Mouse (Mus musculus) heart, adult 2 months (tissue): ENCODE results near the gene Ppil6. TPM values are rescaled to one million over a fixed set of nuclear protein-coding genes. Genes with fewer than 3 reads are reported as not detected.

Source experiments
- DNase-seq, 2 experiments: peaks; one replicate each; pipeline ENCODE4 v3.0.0; 2021
- H3K27ac ChIP-seq: fragments of 200-600 bp; 2 replicates; pipeline ENCODE4 v1.8.1; 2022
- H3K27me3 ChIP-seq: fragments of 200-500 bp; 2 replicates; pipeline ENCODE4 v1.6.1; 2012; ENCODE audit warnings: mild to moderate bottlenecking, low read length, inconsistent platforms, mixed read lengths; ENCODE audit not compliant: control insufficient read depth, insufficient read depth
- H3K36me3 ChIP-seq: fragments of 200-500 bp; 2 replicates; pipeline ENCODE4 v1.6.1; 2012; ENCODE audit warnings: low read length, inconsistent platforms; ENCODE audit not compliant: control insufficient read depth, insufficient read depth
- H3K4me1 ChIP-seq: fragments of 200-500 bp; 2 replicates; pipeline ENCODE4 v1.6.1; 2011; ENCODE audit warnings: low read length; ENCODE audit not compliant: control insufficient read depth, insufficient read depth
- H3K4me3 ChIP-seq: fragments of 200-600 bp; 2 replicates; pipeline ENCODE4 v1.8.1; 2022
- H3K79me2 ChIP-seq: fragments of 200-500 bp; replicated peaks from 2 replicates; pipeline ENCODE4 v1.6.1; 2012; ENCODE audit warnings: mild to moderate bottlenecking, inconsistent platforms, low read length, moderate library complexity, mixed read lengths; ENCODE audit not compliant: control insufficient read depth, insufficient read depth
- H3K9ac ChIP-seq: fragments of 200-500 bp; 2 replicates; pipeline ENCODE4 v1.6.1; 2012; ENCODE audit warnings: low read depth, mild to moderate bottlenecking, control low read depth, inconsistent platforms, low read length, mixed read lengths
- CTCF ChIP-seq: fragments of 200-600 bp; IDR thresholded peaks from 2 replicates; pipeline ENCODE4 v1.8.1; 2022; ENCODE audit warnings: antibody characterized with exemption, mild to moderate bottlenecking, moderate library complexity
- EP300 ChIP-seq: fragments of 200-500 bp; IDR thresholded peaks from 2 replicates; pipeline ENCODE4 v1.6.1; 2011; ENCODE audit warnings: low read depth, low read length, control low read depth; ENCODE audit not compliant: insufficient read depth
- POLR2A ChIP-seq: fragments of 200-500 bp; IDR thresholded peaks from 2 replicates; pipeline ENCODE4 v1.6.1; 2011; ENCODE audit warnings: mild to moderate bottlenecking, low read depth, low read length, control low read depth; ENCODE audit not compliant: insufficient read depth
- WGBS: fragments of 180-500 bp; shearing (Covaris S2); methylation state at CpG from one replicate; pipeline ENCODE4 v1.1.7; 2018; 5-methylcytosine and 5-hydroxymethylcytosine counted together
- intact Hi-C: fragments of 180-260 bp; cut with DNase I; formaldehyde crosslinking; loops from one replicate; pipeline ENCODE4 v1.15.1; 2025
- polyA plus RNA-seq: library from polyadenylated mRNA; depleted of rRNA; stranded (reverse); fragments of >200 nt; gene quantifications from 2 replicates; pipeline ENCODE4 v1.2.3, GENCODE M21; 2012; rRNA removed
- total RNA-seq, 2 experiments: library from RNA; stranded (reverse); gene quantifications; 2 replicates each; pipeline ENCODE4 v1.2.3; 2021

Ppil6 gene
- total and polyA plus RNA-seq, 3 experiments, result 0.59 to 1.7 (median 0.84) TPM

DNA sequence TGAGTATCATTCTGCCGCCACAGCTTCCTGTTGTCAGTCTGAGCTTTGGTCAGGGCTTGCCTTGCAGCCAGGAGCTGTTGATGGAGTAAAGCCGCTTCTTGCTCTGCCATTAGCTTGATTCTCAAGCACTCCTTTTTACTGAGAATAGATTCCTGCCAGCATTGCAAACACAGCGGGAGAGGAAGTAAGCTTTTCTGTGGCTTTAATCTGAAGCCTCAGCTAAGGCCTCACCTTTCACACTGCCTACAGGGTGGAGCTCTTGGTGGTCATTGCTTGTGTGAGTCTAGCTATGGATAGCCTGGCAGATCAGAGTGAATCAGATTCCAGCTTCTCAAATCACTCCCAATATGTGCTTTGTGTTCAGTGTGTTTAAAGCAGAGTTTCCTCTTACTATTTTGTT lies 62.1 kb downstream of the Ppil6 start:
- peaks cover 1% of the 10 kb centered on the region; the same call in 1 of the 2 replicates for H3K4me1 ChIP-seq
- H3K79me2 ChIP-seq, result no peaks in the 10 kb centered on the region
- intact Hi-C loops, result no loop called here
- no peak overlapping the region for H3K9ac ChIP-seq
- H3K4me3 ChIP-seq, result no peak overlapping the region
- no peak for DNase-seq
- WGBS, result 65% methylated on average over 3 of the region's 3 CpGs
- H3K27me3 ChIP-seq, result no peaks in the 10 kb centered on the region
- no peaks in the 10 kb centered on the region for H3K36me3 ChIP-seq
- H3K27ac ChIP-seq, result no peak overlapping the region
- TF ChIP-seq POLR2A (no peak), EP300 (no peak), CTCF (no peak)

DNA sequence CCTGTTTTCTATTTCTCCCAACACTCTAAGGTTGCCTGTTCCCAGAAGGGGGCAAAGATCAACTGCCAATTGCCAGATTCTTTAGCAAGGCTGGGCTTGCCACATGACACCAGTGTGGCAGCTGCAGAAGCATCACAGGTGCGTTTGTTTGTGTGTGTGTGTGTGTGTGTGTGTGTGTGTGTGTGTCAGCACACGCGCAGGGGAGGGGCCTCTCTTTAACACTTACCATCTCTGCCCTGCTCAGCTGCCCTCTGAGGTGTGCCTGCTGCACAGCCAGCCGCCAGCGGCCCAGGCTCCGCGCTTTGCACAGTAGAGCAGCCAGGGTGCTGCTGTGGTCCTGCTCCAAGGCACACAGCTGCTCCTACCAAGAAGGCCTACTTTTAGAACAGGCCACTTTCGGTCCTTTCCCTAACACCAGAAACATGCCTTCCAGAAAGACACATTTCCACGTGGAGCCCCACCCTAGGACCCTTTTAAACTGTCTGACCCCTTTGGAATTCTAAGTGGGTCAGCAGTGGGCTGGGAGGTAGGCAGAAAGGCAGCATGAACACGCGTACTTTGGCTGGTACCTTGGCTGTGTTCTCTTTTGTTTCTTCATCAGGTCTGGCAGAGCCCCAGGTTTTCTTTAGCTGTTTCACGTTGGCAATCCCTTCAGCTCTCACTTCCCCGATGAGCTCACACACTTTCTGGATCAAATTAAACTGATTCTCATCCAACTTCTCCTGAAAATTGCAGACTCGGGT lies 62.8 kb downstream of the Ppil6 start:
- no peaks in the 10 kb centered on the region for H3K79me2 ChIP-seq
- DNase-seq, result peak; percentile 46 to 71
- intact Hi-C loops, result no loop called here
- no peak overlapping the region for H3K4me3 ChIP-seq
- H3K27ac ChIP-seq, result no peak overlapping the region
- 45% methylated on average over 14 of the region's 14 CpGs for WGBS
- H3K4me1 ChIP-seq, result peaks cover 1% of the 10 kb centered on the region; the same call in 1 of the 2 replicates
- no peaks in the 10 kb centered on the region for H3K36me3 ChIP-seq
- no peak overlapping the region for H3K9ac ChIP-seq
- no peak for TF ChIP-seq CTCF
- TF ChIP-seq POLR2A, result no peak
- TF ChIP-seq EP300, result no peak
- H3K27me3 ChIP-seq, result no peaks in the 10 kb centered on the region

DNA sequence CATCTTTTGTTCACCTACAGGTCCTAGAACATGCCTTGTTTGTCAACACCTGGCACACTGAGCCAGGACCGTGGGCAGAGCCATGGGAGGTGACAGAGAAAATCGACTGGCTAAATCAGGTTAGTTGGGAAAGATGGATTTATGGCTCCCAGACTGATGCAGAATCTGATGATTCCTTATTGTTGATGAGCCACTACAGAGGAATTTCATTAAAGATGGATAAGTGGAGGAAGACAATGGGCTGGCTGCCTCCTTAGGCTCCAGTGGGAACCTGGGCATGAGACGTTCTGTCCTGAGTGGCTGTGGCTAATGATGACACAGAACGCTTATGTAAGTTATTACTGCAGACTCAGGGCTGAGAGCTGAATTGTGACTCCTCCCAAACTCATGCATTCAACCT lies 63.5 kb downstream of the Ppil6 start:
- intact Hi-C loops, result no loop called here
- H3K27ac ChIP-seq, result no peak overlapping the region

DNA sequence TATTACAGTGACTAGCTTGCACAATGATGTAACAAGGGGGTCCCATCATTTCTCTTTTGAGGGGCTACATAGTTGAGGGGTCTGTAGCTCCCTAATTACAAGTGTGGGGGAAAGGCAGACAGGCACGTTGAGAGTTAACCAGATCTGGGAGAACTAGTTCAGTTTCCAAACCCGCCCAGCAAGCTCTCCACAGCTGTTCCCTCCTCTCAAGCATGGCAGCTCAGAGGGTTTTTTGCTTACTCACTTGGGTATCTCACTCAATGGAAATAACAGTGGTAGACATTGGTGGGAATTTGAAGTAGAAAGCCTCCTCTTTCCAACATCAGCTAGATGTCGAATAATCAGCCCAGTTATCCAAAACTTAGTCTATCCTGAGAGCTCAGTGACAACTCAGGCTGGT lies 64.8 kb downstream of the Ppil6 start:
- Histone ChIP-seq H3K79me2 (no peaks in the 10 kb centered on the region), H3K36me3 (no peaks in the 10 kb centered on the region), H3K4me1 (peaks cover 1% of the 10 kb centered on the region; the same call in 1 of the 2 replicates), H3K9ac (no peak overlapping the region), H3K27ac (no peak overlapping the region), H3K4me3 (no peak overlapping the region), H3K27me3 (no peaks in the 10 kb centered on the region)
- intact Hi-C loops, result no loop called here
- 84% methylated on average over 3 of the region's 3 CpGs for WGBS
- TF ChIP-seq EP300 (no peak), POLR2A (no peak), CTCF (no peak)
- DNase-seq, result no peak

More for the DNA sequence above, 63.5 kb downstream of the Ppil6 start:
- DNase-seq, result no peak
- TF ChIP-seq EP300 (no peak), POLR2A (no peak), CTCF (no peak)
- Histone ChIP-seq H3K27me3 (no peaks in the 10 kb centered on the region), H3K4me3 (no peak overlapping the region), H3K79me2 (no peaks in the 10 kb centered on the region), H3K36me3 (no peaks in the 10 kb centered on the region), H3K9ac (no peak overlapping the region), H3K4me1 (peaks cover 1% of the 10 kb centered on the region; the same call in 1 of the 2 replicates)
- WGBS, result 68% methylated on average over 4 of the region's 4 CpGs

DNA sequence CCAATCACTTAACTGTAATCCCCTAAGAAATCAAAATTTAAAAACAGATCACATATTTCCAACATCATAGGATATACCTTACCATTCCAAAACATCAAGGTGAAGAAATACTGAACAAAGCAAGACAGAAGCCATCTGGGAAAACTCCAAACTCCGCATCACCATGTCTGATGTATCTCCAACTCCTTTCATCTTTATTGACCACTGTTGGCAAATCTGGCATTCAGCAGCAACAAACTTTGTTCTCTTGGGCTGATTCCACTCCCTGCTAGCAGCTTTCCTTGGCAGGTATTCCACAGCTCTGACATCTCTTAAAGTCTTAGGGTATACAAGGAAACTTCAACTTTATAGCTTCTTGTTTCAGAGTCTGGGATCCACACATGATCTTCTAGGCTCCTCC lies 68.2 kb downstream of the Ppil6 start:
- Histone ChIP-seq H3K27ac (no peak overlapping the region), H3K79me2 (no peaks in the 10 kb centered on the region), H3K36me3 (no peaks in the 10 kb centered on the region), H3K4me1 (no peaks in the 10 kb centered on the region), H3K4me3 (no peak overlapping the region), H3K27me3 (no peaks in the 10 kb centered on the region), H3K9ac (no peak overlapping the region)
- intact Hi-C loops, result no loop called here
- DNase-seq, result no peak
- TF ChIP-seq EP300 (no peak), POLR2A (no peak), CTCF (no peak)
- WGBS, result 100% methylated on average over 1 of the region's 1 CpGs

DNA sequence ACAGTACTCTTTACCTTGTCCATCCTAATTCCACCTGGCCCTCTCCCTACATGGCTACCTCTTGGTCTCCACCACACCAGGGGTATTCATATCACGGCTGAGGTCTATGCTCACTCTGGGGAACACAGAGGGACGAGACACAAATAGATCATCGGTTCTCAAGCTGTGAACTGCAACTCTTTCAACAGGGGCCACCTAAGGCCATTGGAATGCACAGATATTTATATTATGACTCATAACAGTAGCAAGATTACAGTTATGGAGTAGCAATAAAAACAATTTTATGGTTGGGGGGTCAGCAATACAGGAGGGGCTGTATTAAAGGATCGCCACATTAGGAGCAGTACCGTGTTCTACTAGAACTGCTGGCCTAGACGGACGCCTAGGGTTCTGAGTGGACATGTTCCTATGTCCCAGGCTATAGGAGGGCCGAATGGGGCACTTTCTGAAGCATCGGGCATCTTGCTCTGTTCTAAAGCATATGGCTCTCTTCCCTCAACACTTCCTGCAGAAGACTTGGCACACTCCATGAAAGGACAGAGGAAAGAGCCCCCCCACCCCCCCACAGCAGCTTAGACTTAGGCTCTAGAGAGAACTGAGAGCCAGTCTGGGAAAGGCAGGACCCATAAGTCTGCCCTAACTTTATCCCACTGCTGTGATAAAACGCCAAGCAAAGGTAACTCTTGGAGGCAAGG lies 71.6 kb downstream of the Ppil6 start:
- 71% methylated on average over 10 of the region's 10 CpGs for WGBS
- Histone ChIP-seq H3K4me1 (no peaks in the 10 kb centered on the region), H3K27ac (no peak overlapping the region), H3K4me3 (no peak overlapping the region), H3K9ac (no peak overlapping the region), H3K27me3 (no peaks in the 10 kb centered on the region), H3K79me2 (no peaks in the 10 kb centered on the region), H3K36me3 (no peaks in the 10 kb centered on the region)
- TF ChIP-seq CTCF (no peak), EP300 (no peak), POLR2A (no peak)
- intact Hi-C loops, result no loop called here
- no peak for DNase-seq

Other genes with a start within 250 kb of the Ppil6 start
- 10 to 100 TPM; 22.1 to 25.6 TPM for gene Fig4, start 187.2 kb upstream of the Ppil6 start, total RNA-seq
- 17.8 and 25.7 TPM in 2 replicates for gene Fig4, start 187.2 kb upstream of the Ppil6 start, polyA plus RNA-seq
- gene Ak9, start 186.5 kb upstream of the Ppil6 start, total RNA-seq, result not detected
- 0.06 TPM in 1 of 2 replicates, not detected in the other for gene Ak9, start 186.5 kb upstream of the Ppil6 start, polyA plus RNA-seq
- 1 to 10 TPM; 6.9 to 7.9 TPM for gene Zbtb24, start 40.1 kb upstream of the Ppil6 start, total RNA-seq
- gene Zbtb24, start 40.1 kb upstream of the Ppil6 start, polyA plus RNA-seq, result 6.0 and 8.7 TPM in 2 replicates
- gene Mical1, start 14.1 kb upstream of the Ppil6 start, total RNA-seq, result 10 to 100 TPM in 1 of 2 experiments, 1 to 10 TPM in 1; 9.6 to 11.0 TPM
- 18.5 and 20.3 TPM in 2 replicates for gene Mical1, start 14.1 kb upstream of the Ppil6 start, polyA plus RNA-seq
- gene Smpd2, start 70 bp upstream of the Ppil6 start, total RNA-seq, result 10 to 100 TPM; 31.8 to 36.2 TPM
- gene Smpd2, start 70 bp upstream of the Ppil6 start, polyA plus RNA-seq, result 60.2 and 60.8 TPM in 2 replicates
- 100 to 1,000 TPM; 137 to 151 TPM for gene Cd164, start 29.0 kb downstream of the Ppil6 start, total RNA-seq
- gene Cd164, start 29.0 kb downstream of the Ppil6 start, polyA plus RNA-seq, result 131 and 193 TPM in 2 replicates
- under 1 TPM in 1 of 2 experiments, not detected in 1; 0.11 TPM for gene Ccdc162, start 226.2 kb downstream of the Ppil6 start, total RNA-seq
- gene Ccdc162, start 226.2 kb downstream of the Ppil6 start, polyA plus RNA-seq, result 0.09 and 0.49 TPM in 2 replicates